Mouse (Mus musculus) limb, embryonic 14.5 days (tissue): ENCODE results near the gene Ermn. TPM values are rescaled to one million over a fixed set of nuclear protein-coding genes. Genes with fewer than 3 reads are reported as not detected.

Source experiments
- ATAC-seq: fragments of 200-750 bp; cut with Nextera tagmentation; 2 replicates; pipeline ENCODE4 v1.8.0; 2017; ENCODE audit warnings: low read depth, moderate number of reproducible peaks, moderate TSS enrichment; ENCODE audit not compliant: low FRiP score
- DNase-seq: peaks from one replicate; pipeline ENCODE4 v3.0.0-alpha.2; 2015; ENCODE audit warnings: low spot score
- H3K27ac ChIP-seq: fragments of 300-500 bp; sonication (generic); replicated peaks from 2 replicates; pipeline ENCODE4 v1.5.1; 2014; ENCODE audit warnings: low read depth, mild to moderate bottlenecking, low read length, moderate library complexity, mixed read lengths
- H3K27me3 ChIP-seq: fragments of 300-500 bp; sonication (generic); 2 replicates; pipeline ENCODE4 v1.6.1; 2014; ENCODE audit warnings: low read length, mixed read lengths; ENCODE audit not compliant: control insufficient read depth, insufficient read depth
- H3K36me3 ChIP-seq: fragments of 300-500 bp; sonication (generic); 2 replicates; pipeline ENCODE4 v1.6.1; 2014; ENCODE audit warnings: mild to moderate bottlenecking, low read length, moderate library complexity, mixed read lengths; ENCODE audit not compliant: control insufficient read depth, insufficient read depth
- H3K4me1 ChIP-seq: fragments of 300-500 bp; sonication (generic); 2 replicates; pipeline ENCODE4 v1.6.1; 2014; ENCODE audit warnings: antibody characterized with exemption, low read length, mixed read lengths; ENCODE audit not compliant: control insufficient read depth, insufficient read depth
- H3K4me2 ChIP-seq: fragments of 300-500 bp; sonication (generic); replicated peaks from 2 replicates; pipeline ENCODE4 v1.6.1; 2014; ENCODE audit warnings: low read depth, mild to moderate bottlenecking, low read length, moderate library complexity; ENCODE audit not compliant: severe bottlenecking
- H3K4me3 ChIP-seq: fragments of 300-500 bp; sonication (generic); replicated peaks from 2 replicates; pipeline ENCODE4 v1.5.1; 2014; ENCODE audit warnings: low read length
- H3K9ac ChIP-seq: fragments of 300-500 bp; sonication (generic); 2 replicates; pipeline ENCODE4 v1.6.1; 2014; ENCODE audit warnings: mild to moderate bottlenecking, low read depth, low read length, moderate library complexity; ENCODE audit not compliant: severe bottlenecking
- H3K9me3 ChIP-seq: fragments of 300-500 bp; sonication (generic); 2 replicates; pipeline ENCODE4 v1.6.1; 2016; ENCODE audit warnings: low read length; ENCODE audit not compliant: control insufficient read depth
- POLR2A ChIP-seq: fragments of 200-500 bp; IDR thresholded peaks from 2 replicates; pipeline ENCODE4 v1.8.0; 2012; ENCODE audit warnings: inconsistent platforms, mild to moderate bottlenecking, moderate library complexity, borderline replicate concordance; ENCODE audit not compliant: insufficient read depth, insufficient read length; ENCODE audit errors: extremely low read depth
- WGBS: fragments of 180-500 bp; shearing (Covaris S2); extraction: QIAGEN DNeasy Blood & Tissue Kit; methylation state at CpG from one replicate; pipeline ENCODE4 v1.1.7; 2014; 5-methylcytosine and 5-hydroxymethylcytosine counted together
- polyA plus RNA-seq, 2 experiments: library from polyadenylated mRNA; depleted of rRNA in 1 of 2; stranded (reverse) in 1 of 2; unstranded in 1 of 2; fragments of >200 nt; fragmentation: Nextera tagmentation in 1 of 2; extraction: Ambion mirVana in 1 of 2; gene quantifications; 2 replicates each; pipeline versions ENCODE4 v1.2.1 to v1.2.3; 2012 to 2014

Ermn gene
- polyA plus RNA-seq, 2 experiments = 0.03 to 0.14 TPM

DNA sequence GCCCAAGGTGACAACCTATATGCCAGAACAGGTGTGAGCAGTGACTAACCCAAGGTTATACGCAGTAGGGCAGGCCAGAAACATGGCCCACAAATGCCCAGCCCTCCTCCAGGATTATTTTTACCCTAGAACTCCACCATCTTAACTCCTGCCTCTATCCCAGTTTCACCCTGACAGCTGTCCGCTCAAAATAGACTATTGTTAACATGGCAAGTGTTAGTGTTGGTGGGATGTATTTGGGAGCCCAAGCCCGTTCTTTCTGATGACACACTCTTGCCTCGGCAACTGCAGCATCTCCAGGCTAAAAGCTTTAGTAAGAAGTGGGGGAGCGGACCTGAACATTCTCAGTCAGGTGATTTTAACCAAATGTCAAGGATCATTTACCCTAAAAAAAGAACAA, 45.6 kb downstream of the Ermn start:
- Histone ChIP-seq H3K27me3 (no peaks in the 10 kb centered on the region), H3K9me3 (no peaks in the 10 kb centered on the region), H3K27ac (no peak overlapping the region), H3K4me3 (no peak overlapping the region), H3K4me2 (no peak overlapping the region), H3K4me1 (no peaks in the 10 kb centered on the region), H3K9ac (no peak overlapping the region), H3K36me3 (no peaks in the 10 kb centered on the region)
- 92% methylated on average over 5 of the region's 5 CpGs for WGBS
- ATAC-seq (no peak; the same call in 1 of the 2 replicates), DNase-seq (no peak)
- TF ChIP-seq POLR2A = no peak

GRCm38 (mm10) chr2:58001497-58001896, 51.2 kb downstream of the Ermn start:
- 47% methylated on average over 3 of the region's 3 CpGs for WGBS
- no peak for DNase-seq
- Histone ChIP-seq H3K27me3 (no peaks in the 10 kb centered on the region), H3K4me3 (no peak overlapping the region), H3K4me2 (peak overlapping the region; percentile 22), H3K9me3 (no peaks in the 10 kb centered on the region), H3K4me1 (peaks cover 12% of the 10 kb centered on the region), H3K27ac (no peak overlapping the region), H3K9ac (peak overlapping the region; percentile 25; the same call in 1 of the 2 replicates), H3K36me3 (no peaks in the 10 kb centered on the region)
- ATAC-seq = no peak
- no peak for TF ChIP-seq POLR2A

- TF ChIP-seq POLR2A = no peak
- Histone ChIP-seq H3K9ac (peak within 1 kb of the TSS; percentile 56), H3K9me3 (no peaks in the 10 kb centered on the region), H3K36me3 (no peaks in the 10 kb centered on the region), H3K27me3 (no peaks in the 10 kb centered on the region), H3K4me2 (peak within 1 kb of the TSS; percentile 62), H3K27ac (peak within 1 kb of the TSS; percentile 66), H3K4me1 (peaks cover 12% of the 10 kb centered on the region), H3K4me3 (peak within 1 kb of the TSS; percentile 42)
- 10% methylated on average over 12 of the region's 12 CpGs for WGBS
- ATAC-seq (peak; percentile 84), DNase-seq (peak; percentile 40)
These were observed 54.8 kb downstream of the Ermn start, which contains the start of gene Galnt5 for GRCm38 (mm10) chr2:57997752-57998430. TSS of gene Galnt5 (plus strand) at chr2:57997884.

Other genes starting within 250 kb of the Ermn start
- gene Galnt5, start 55.0 kb downstream of the Ermn start, polyA plus RNA-seq (2012; rRNA removed) = 2.9 and 3.4 TPM in 2 replicates
- 4.5 and 5.0 TPM in 2 replicates for gene Galnt5, start 55.0 kb downstream of the Ermn start, polyA plus RNA-seq (2014; fragmentation: Nextera tagmentation; extraction: Ambion mirVana)
- gene Cytip, start 142.7 kb upstream of the Ermn start, polyA plus RNA-seq (2012; rRNA removed) = 1.5 and 1.6 TPM in 2 replicates
- gene Cytip, start 142.7 kb upstream of the Ermn start, polyA plus RNA-seq (2014; fragmentation: Nextera tagmentation; extraction: Ambion mirVana) = 2.2 and 3.2 TPM in 2 replicates